Mouse (Mus musculus): ENCODE measurements around the gene Nudt1.

DNA sequence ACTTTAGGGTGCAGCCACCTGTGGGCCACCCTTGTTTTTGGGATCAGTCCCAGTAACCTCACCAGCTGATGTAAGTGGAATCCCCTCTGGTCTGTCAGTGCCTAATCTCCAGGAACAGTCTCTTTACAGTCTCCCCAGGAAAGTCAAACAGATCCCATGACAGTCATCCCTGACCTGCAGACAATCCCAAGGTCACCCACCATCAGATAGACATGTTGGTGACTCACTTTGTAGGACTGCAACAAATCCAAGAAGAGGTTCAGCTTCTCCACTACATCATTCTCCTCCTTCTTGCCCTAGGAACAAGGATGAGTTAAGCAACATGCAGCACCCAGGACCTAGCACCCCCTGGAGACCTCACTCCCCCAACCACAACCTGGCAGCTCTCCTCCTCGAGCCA, 24.6 kb downstream of the Nudt1 start:
- TF ChIP-seq CTCF (IDR thresholded peaks at IDR 0.05; ENCODE audit: low read depth, low read length) (no peak), POLR2A (IDR thresholded peaks at IDR 0.05; ENCODE audit: insufficient read depth, low read length) (no peak), EP300 (IDR thresholded peaks at IDR 0.05; ENCODE audit: insufficient read depth, low read depth, low read length) (no peak)

Data from ES-Bruce4 (cell line).